In the genomic region with DNA sequence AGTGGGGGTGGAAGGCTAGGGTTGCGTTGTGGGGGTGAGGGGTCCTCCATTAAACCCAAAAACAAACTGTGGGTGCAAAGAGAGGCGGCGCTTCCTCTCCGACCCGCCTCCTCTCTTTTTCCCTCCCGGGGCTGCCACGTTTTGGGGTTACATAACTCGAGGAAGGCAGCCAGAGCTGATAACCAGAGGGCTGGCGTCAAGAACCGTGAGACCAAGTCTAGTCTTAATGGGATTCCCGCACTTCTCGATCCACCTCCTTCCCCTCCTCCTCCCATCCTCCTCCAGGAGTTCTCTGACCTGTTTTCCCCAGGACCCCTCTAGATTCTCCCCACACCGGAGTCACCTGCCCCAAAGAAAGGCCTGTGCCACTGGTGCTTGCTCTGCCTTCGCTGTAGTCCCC, we compare ENCODE assay signal across 7 mouse cellular contexts. TPM values are rescaled to one million over a fixed set of nuclear protein-coding genes. Genes with fewer than 3 reads are reported as not detected.
DNase-seq lines count a peak whose midpoint lies in the region; ATAC-seq and TF ChIP-seq lines count a peak whose summit lies in the region.

No protein-coding gene starts in this region.

- no peak for TF ChIP-seq CTCF in testis, adult 2 months (IDR thresholded peaks at IDR 0.05; ENCODE audit: control insufficient read depth, insufficient read depth, insufficient replicate concordance, low read depth, low read length)

- no peak for TF ChIP-seq POLR2A in testis, adult 2 months (IDR thresholded peaks at IDR 0.05; ENCODE audit: control insufficient read depth, low read depth, low read length)

- H3K36me3 ChIP-seq in testis, adult 2 months (ENCODE audit: control insufficient read depth, insufficient read depth, low read length): no peaks in the 10 kb centered on the region
- H3K36me3 ChIP-seq in forebrain, embryonic 14.5 days (ENCODE audit: control insufficient read depth, insufficient read depth, low read length): no peaks in the 10 kb centered on the region
- H3K36me3 ChIP-seq in hindbrain, embryonic 10.5 days: peaks cover 18% of the 10 kb centered on the region
- peaks cover 2% of the 10 kb centered on the region for H3K36me3 ChIP-seq in lung, embryonic 16.5 days (ENCODE audit: control insufficient read depth, insufficient read depth, low read length)

- H3K4me2 ChIP-seq in forebrain, embryonic 14.5 days (ENCODE audit: low read length): peak overlapping the region; percentile 96
- peak overlapping the region; percentile 95 for H3K4me2 ChIP-seq in lung, embryonic 16.5 days (ENCODE audit: low read depth, low read length)

- H3K27me3 ChIP-seq in testis, adult 2 months (ENCODE audit: control insufficient read depth, insufficient read depth, low read length): no peaks in the 10 kb centered on the region
- H3K27me3 ChIP-seq in forebrain, embryonic 14.5 days (replicated peaks; ENCODE audit: control insufficient read depth, insufficient read depth, low read length): 0 out of 2 replicates have a peak, but pooled peaks cover 8% of the 10 kb centered on the region
- H3K27me3 ChIP-seq in hindbrain, embryonic 10.5 days (ENCODE audit: insufficient read depth, poor library complexity, severe bottlenecking): peaks cover 19% of the 10 kb centered on the region
- no peaks in the 10 kb centered on the region for H3K27me3 ChIP-seq in lung, embryonic 16.5 days (ENCODE audit: control insufficient read depth, insufficient read depth, low read depth, low read length)

- DNase-seq in testis, postnatal 14 days (ENCODE audit: low spot score): no peak
- DNase-seq in forebrain, embryonic 14.5 days (ENCODE audit: low spot score): no peak
- peak; percentile 8 for DNase-seq in hindbrain, embryonic 10.5 days (ENCODE audit: low spot score)
- no peak for DNase-seq in Muller cell, postnatal 12 days (ENCODE audit: inconsistent ontology term)
- DNase-seq in spleen, postnatal 4 days (ENCODE audit: low spot score in 2 of 2): no peak

- peak overlapping the region; percentile 75; the same call in 1 of the 2 replicates for H3K9ac ChIP-seq in forebrain, embryonic 14.5 days (ENCODE audit: low read length)
- H3K9ac ChIP-seq in lung, embryonic 16.5 days (ENCODE audit: low read length): peak overlapping the region; percentile 82

- 15% methylated on average over 14 of the region's 14 CpGs for WGBS in forebrain, embryonic 14.5 days
- WGBS in hindbrain, embryonic 10.5 days: 16% methylated on average over 14 of the region's 14 CpGs
- 10% methylated on average over 14 of the region's 14 CpGs for WGBS in lung, embryonic 16.5 days

- no peaks in the 10 kb centered on the region for H3K9me3 ChIP-seq in forebrain, embryonic 14.5 days (replicated peaks; ENCODE audit: control insufficient read depth, low read length)
- H3K9me3 ChIP-seq in hindbrain, embryonic 10.5 days: no peaks in the 10 kb centered on the region
- no peaks in the 10 kb centered on the region for H3K9me3 ChIP-seq in lung, embryonic 16.5 days (ENCODE audit: control insufficient read depth, low read length)

- H3K27ac ChIP-seq in testis, adult 2 months (ENCODE audit: control insufficient read depth, insufficient read depth, low read depth, low read length): no peak overlapping the region
- H3K27ac ChIP-seq in forebrain, embryonic 14.5 days (ENCODE audit: low read depth, low read length): no peak overlapping the region
- peak overlapping the region; percentile 90 for H3K27ac ChIP-seq in hindbrain, embryonic 10.5 days
- no peak overlapping the region for H3K27ac ChIP-seq in lung, embryonic 16.5 days (ENCODE audit: low read length)

- peaks cover 13% of the 10 kb centered on the region for H3K4me1 ChIP-seq in testis, adult 2 months (ENCODE audit: control insufficient read depth, insufficient read depth, low read length)
- H3K4me1 ChIP-seq in forebrain, embryonic 14.5 days (ENCODE audit: control insufficient read depth, insufficient read depth, low read length): peaks cover 7% of the 10 kb centered on the region
- peaks cover 36% of the 10 kb centered on the region for H3K4me1 ChIP-seq in hindbrain, embryonic 10.5 days (replicated peaks)
- H3K4me1 ChIP-seq in lung, embryonic 16.5 days (replicated peaks; ENCODE audit: control insufficient read depth, insufficient read depth, low read length): peaks cover 4% of the 10 kb centered on the region; the same call in 1 of the 2 replicates

- peak overlapping the region; percentile 72 for H3K4me3 ChIP-seq in testis, adult 2 months (ENCODE audit: control insufficient read depth, low read depth, low read length)
- H3K4me3 ChIP-seq in forebrain, embryonic 14.5 days (ENCODE audit: low read depth, low read length): peak overlapping the region; percentile 52
- H3K4me3 ChIP-seq in hindbrain, embryonic 10.5 days: peak overlapping the region; percentile 70
- peak overlapping the region; percentile 63 for H3K4me3 ChIP-seq in lung, embryonic 16.5 days (ENCODE audit: low read length)

- no peak for ATAC-seq in forebrain, embryonic 14.5 days
- ATAC-seq in lung, embryonic 16.5 days (ENCODE audit: low read depth): peak; percentile 34; the same call in 1 of the 2 replicates

RNA-seq across cellular contexts. Expression of gene Cpxm1, which starts 0.7 kb away (rescaled TPM):
- polyA plus RNA-seq in testis, adult 2 months (2012; rRNA removed): 73.4 and 89.5 TPM in 2 replicates
- 10.1 and 10.9 TPM in 2 replicates for polyA plus RNA-seq in forebrain, embryonic 14.5 days (2014; fragmentation: Nextera tagmentation; extraction: Ambion mirVana)
- 49.3 and 56.7 TPM in 2 replicates for polyA plus RNA-seq in hindbrain, embryonic 10.5 days (2016; fragmentation: Nextera tagmentation; extraction: Ambion mirVana)
- 62.2 and 65.8 TPM in 2 replicates for polyA plus RNA-seq in lung, embryonic 16.5 days (2015; fragmentation: Nextera tagmentation; extraction: Ambion mirVana)

RNA-seq across cellular contexts. Expression of gene Gm28372, which starts 6.9 kb away (rescaled TPM):
- polyA plus RNA-seq in testis, adult 2 months (2012; rRNA removed): 0.57 and 0.99 TPM in 2 replicates
- not detected in 2 replicates for polyA plus RNA-seq in forebrain, embryonic 14.5 days (2014; fragmentation: Nextera tagmentation; extraction: Ambion mirVana)
- polyA plus RNA-seq in hindbrain, embryonic 10.5 days (2016; fragmentation: Nextera tagmentation; extraction: Ambion mirVana): not detected in 2 replicates
- not detected in 2 replicates for polyA plus RNA-seq in lung, embryonic 16.5 days (2015; fragmentation: Nextera tagmentation; extraction: Ambion mirVana)

RNA-seq across cellular contexts. Expression of gene 1700020A23Rik, which starts 7.0 kb away (rescaled TPM):
- 316 and 321 TPM in 2 replicates for polyA plus RNA-seq in testis, adult 2 months (2012; rRNA removed)
- polyA plus RNA-seq in forebrain, embryonic 14.5 days (2014; fragmentation: Nextera tagmentation; extraction: Ambion mirVana): not detected in 2 replicates
- polyA plus RNA-seq in hindbrain, embryonic 10.5 days (2016; fragmentation: Nextera tagmentation; extraction: Ambion mirVana): 0.25 TPM in 1 of 2 replicates, not detected in the other
- polyA plus RNA-seq in lung, embryonic 16.5 days (2015; fragmentation: Nextera tagmentation; extraction: Ambion mirVana): 0.31 TPM in 1 of 2 replicates, not detected in the other

RNA-seq across cellular contexts. Expression of gene Tmem239, which starts 8.2 kb away (rescaled TPM):
- 251 and 255 TPM in 2 replicates for polyA plus RNA-seq in testis, adult 2 months (2012; rRNA removed)
- polyA plus RNA-seq in forebrain, embryonic 14.5 days (2014; fragmentation: Nextera tagmentation; extraction: Ambion mirVana): not detected in 2 replicates
- polyA plus RNA-seq in hindbrain, embryonic 10.5 days (2016; fragmentation: Nextera tagmentation; extraction: Ambion mirVana): not detected in 2 replicates
- not detected in 2 replicates for polyA plus RNA-seq in lung, embryonic 16.5 days (2015; fragmentation: Nextera tagmentation; extraction: Ambion mirVana)

RNA-seq across cellular contexts. Expression of gene Vps16, which starts 26.0 kb away (rescaled TPM):
- 45.6 and 55.8 TPM in 2 replicates for polyA plus RNA-seq in testis, adult 2 months (2012; rRNA removed)
- polyA plus RNA-seq in forebrain, embryonic 14.5 days (2014; fragmentation: Nextera tagmentation; extraction: Ambion mirVana): 92.2 and 99.3 TPM in 2 replicates
- polyA plus RNA-seq in hindbrain, embryonic 10.5 days (2016; fragmentation: Nextera tagmentation; extraction: Ambion mirVana): 120 TPM in 2 replicates
- polyA plus RNA-seq in lung, embryonic 16.5 days (2015; fragmentation: Nextera tagmentation; extraction: Ambion mirVana): 84.3 and 84.5 TPM in 2 replicates

Comparison
In these comparisons a context has a peak if more than half of its experiments do, and no peak if none do; other contexts are left out.
1. RNA of gene 1700020A23Rik, which starts 7.0 kb away (polyA plus RNA-seq): 316 to 321 TPM in testis, adult 2 months; 0.25 TPM in hindbrain, embryonic 10.5 days, not detected in forebrain, embryonic 14.5 days and 0.31 TPM in lung, embryonic 16.5 days; every median in the first group is over 100 times any median in the second.
2. Peak in every context shown above with its lines, with median percentiles within 50 percentile points of each other: H3K4me3 ChIP-seq.